Mouse (Mus musculus) layer of hippocampus, adult 8-10 months (tissue): ENCODE data around the gene Trim59. TPM values are rescaled to one million over a fixed set of nuclear protein-coding genes. Genes with fewer than 3 reads are reported as not detected.
"Not testable (repeated sequence)": the region's sequence is repeated elsewhere in the genome, so short reads cannot be mapped to it uniquely, and the experiment has no call there.

Experiments used
- DNase-seq, 2 experiments: peaks; one replicate each; pipeline ENCODE4 v3.0.0; 2022; ENCODE audit warnings: low spot score in 2 of 2
- total RNA-seq, 4 experiments: library from RNA; stranded (reverse); gene quantifications; 2 replicates each; pipeline ENCODE4 v1.2.4; 2022

Gene Trim59
- 10 to 100 TPM; 14.2 to 18.5 (median 17.1) TPM for total RNA-seq

GRCm38 (mm10) chr3:69044645-69045399, at the start of gene Trim59:
Gene Trim59 (minus strand): TSS chr3:69044755.
- peak; percentile 67 to 82 for DNase-seq

GRCm38 (mm10) chr3:69064005-69064404, 19.4 kb upstream of the Trim59 start:
- no peak for DNase-seq

- DNase-seq, result no peak
Measured at GRCm38 (mm10) chr3:69062764-69063163, 18.2 kb upstream of the Trim59 start.

GRCm38 (mm10) chr3:69060672-69061071, 16.1 kb upstream of the Trim59 start:
- DNase-seq, result no peak

GRCm38 (mm10) chr3:69055871-69056270, 11.3 kb upstream of the Trim59 start:
- DNase-seq, result no peak

GRCm38 (mm10) chr3:69054760-69055432, 10.3 kb upstream of the Trim59 start:
- no peak for DNase-seq

- DNase-seq, result no peak
Measured at GRCm38 (mm10) chr3:69051894-69052293, 7.3 kb upstream of the Trim59 start.

- peak; percentile 36 to 41 for DNase-seq
Measured at GRCm38 (mm10) chr3:69049011-69049410, 4.5 kb upstream of the Trim59 start.

- no peak for DNase-seq
Measured at GRCm38 (mm10) chr3:69047684-69048083, 3.1 kb upstream of the Trim59 start.

GRCm38 (mm10) chr3:69046509-69046908, 2.0 kb upstream of the Trim59 start:
- no peak for DNase-seq

- no peak for DNase-seq
Measured at GRCm38 (mm10) chr3:69045750-69046149, 1.2 kb upstream of the Trim59 start.

GRCm38 (mm10) chr3:69045400-69045703, 797 bp upstream of the Trim59 start:
- DNase-seq, result no peak

- DNase-seq, result no peak
Measured at GRCm38 (mm10) chr3:69044167-69044591, 376 bp downstream of the Trim59 start.

GRCm38 (mm10) chr3:69041298-69041697, 3.3 kb downstream of the Trim59 start:
- no peak for DNase-seq

- no peak for DNase-seq
Measured at GRCm38 (mm10) chr3:69040105-69040504, 4.5 kb downstream of the Trim59 start.

- DNase-seq, result no peak
Measured at GRCm38 (mm10) chr3:69026133-69026783, 18.3 kb downstream of the Trim59 start.

- DNase-seq, result no peak
Measured at GRCm38 (mm10) chr3:69020764-69021163, 23.8 kb downstream of the Trim59 start.

- DNase-seq, result no peak
Measured at GRCm38 (mm10) chr3:69020285-69020684, 24.3 kb downstream of the Trim59 start.

- DNase-seq, result not testable (repeated sequence)
Measured at GRCm38 (mm10) chr3:69018635-69019034, 25.9 kb downstream of the Trim59 start.

- DNase-seq, result no peak
Measured at GRCm38 (mm10) chr3:69017181-69017580, 27.4 kb downstream of the Trim59 start.

GRCm38 (mm10) chr3:69008873-69009272, 35.7 kb downstream of the Trim59 start:
- DNase-seq, result no peak

- DNase-seq, result no peak
Measured at GRCm38 (mm10) chr3:69006246-69006760, 38.3 kb downstream of the Trim59 start.
